Mouse (Mus musculus) layer of hippocampus, postnatal 14 days (tissue): ENCODE measurements around the gene Prr14. TPM values are rescaled to one million over a fixed set of nuclear protein-coding genes. Genes with fewer than 3 reads are reported as not detected.
"Not testable (repeated sequence)": the region's sequence is repeated elsewhere in the genome, so short reads cannot be mapped to it uniquely, and the experiment has no call there.

ENCODE experiments used
- DNase-seq, 2 experiments: peaks; one replicate each; pipeline ENCODE4 v3.0.0; 2021 to 2022; ENCODE audit warnings: low spot score in 2 of 2, mixed read lengths in 1 of 2
- total RNA-seq, 2 experiments: library from RNA; stranded (reverse); gene quantifications; 2 replicates each; pipeline ENCODE4 v1.2.3; 2021

Gene Prr14
- total RNA-seq, 2 experiments from 2014 or later = 29.4 to 31.3 TPM

DNA sequence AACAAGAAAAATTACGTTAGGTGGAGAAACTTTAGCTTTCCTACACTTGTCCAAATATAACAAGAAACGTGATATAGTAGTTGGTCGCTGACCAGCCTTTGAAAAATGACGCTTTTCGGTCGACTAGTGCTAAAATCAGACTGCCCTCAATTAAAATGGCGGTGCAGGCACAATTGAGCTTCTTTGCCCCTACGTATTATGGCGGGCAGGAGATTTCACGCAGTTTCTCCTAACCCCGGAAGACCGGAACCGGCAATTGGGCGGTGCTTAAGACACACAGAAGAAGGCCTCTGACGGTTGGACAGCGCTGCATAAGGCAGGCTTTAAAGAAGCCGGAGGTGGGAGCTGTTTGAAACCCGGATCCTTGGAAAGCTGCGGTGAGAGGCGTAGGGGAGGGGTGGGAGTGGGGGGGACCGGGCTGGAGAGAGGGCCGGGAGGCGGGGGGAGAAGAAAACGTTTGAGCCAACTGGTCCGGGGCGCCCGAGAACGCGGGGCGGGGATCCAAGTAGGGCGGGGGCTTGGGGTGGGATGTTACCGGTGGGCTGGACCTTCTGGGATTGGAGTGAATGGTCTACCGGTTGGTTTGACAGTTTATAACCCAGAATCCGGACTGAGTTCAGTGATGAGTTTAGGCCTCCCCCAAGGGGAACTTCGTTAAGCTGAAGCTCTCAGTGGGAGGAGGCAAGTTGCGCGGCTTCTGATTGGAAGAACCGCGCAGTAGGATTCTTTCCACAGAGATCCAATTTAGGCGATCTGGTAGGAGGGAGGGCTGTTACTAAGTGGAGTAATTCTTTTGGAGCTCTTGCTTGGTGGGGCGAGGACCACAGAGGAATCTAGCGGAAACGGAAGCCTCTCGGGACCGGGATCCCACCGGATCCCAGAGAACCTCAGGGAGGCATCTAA, 11.6 kb downstream of the Prr14 start:
- DNase-seq = peak; percentile 90 to 97

DNA sequence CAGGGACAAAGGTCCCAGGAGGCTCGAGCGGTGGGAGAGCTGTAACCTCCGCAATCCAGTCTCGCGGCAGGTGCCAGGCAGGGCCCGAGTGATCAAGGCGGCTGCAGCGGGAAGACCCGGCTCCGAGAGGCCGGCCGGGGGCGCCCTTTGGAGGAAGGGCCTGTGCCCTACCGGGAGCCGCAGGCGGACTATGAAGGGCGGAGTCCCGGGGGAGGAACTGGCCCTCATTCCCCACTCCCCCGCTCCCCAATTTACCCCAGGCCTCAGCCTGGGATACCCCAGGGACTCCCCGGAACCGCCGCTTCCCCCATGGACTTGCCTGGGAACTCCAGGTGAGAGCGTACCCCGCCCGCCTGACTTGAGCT, 12.2 kb downstream of the Prr14 start:
- no peak for DNase-seq

DNA sequence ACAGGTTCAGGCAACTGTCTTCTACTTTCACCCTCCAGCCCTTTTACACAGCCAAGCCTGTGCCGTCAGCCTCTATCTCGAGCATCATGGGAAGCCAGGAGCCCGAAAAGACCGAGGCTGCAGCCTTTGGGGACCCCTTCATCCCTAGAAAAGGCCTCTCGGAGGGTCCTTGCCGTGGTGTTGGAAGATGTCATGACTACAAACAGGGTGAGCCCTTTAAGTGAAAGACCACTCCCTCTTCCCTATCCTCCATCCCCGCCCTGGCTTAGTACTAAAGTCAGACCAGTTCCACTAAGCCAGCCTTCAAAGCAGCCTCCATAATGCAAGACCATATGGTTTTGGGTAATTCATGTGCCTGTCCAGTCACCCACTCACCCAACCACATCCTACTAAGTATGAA, 12.6 kb downstream of the Prr14 start:
- peak in 1 of 2 experiments; percentile 25 for DNase-seq

DNA sequence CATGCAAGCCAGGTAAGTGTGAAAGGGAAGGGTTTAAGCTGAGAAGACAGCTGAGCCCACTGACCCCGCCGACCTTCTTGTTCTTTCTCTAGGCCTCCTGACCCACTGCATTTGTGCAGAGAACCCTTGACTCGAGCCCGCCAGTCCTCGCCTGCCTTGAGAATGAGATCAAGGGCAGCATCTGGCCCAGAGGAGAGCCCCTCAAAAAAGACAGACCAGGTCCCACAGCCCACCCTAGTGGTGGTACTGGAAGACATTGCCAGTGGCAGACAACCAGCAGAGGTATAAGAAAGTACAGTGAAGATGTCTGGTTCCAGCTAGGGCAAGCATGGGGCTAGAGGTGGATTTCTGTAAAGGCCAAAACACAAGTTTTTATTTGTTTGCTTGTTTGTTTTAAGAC, 14.3 kb downstream of the Prr14 start:
- no peak for DNase-seq

DNA sequence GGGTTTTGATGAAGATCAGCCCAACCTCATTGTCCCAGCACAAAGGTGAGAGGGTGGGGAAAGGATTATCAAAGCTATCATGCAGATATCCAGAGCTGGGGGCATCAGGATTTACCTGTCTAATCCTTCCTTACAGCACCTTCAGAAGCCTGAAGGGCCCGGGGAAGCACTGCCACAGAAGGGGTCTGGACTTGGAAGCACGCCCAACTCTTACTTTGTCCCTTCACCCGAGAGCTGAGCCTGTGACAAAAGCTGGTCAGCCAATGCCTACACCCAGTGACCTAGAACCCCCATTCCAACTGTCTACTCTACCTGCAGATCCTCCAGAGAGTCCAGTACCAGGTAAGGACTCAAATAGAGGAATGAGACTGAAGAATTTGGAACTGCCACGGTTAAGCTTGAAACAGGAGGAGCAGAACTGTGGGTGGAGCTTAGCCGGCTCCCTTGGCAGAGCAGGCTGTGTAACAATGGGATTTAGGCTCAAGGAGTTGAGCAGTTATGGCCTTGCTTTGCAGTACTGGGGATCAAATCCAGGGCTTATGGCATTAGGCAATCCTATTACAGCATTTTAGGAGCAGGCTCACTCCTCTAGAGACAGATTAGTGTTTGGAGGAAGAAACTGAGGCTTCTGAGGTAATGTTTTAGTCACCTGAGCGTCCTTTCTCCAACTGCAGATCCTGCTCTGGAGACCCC, 15.1 kb downstream of the Prr14 start:
- DNase-seq = no peak

DNA sequence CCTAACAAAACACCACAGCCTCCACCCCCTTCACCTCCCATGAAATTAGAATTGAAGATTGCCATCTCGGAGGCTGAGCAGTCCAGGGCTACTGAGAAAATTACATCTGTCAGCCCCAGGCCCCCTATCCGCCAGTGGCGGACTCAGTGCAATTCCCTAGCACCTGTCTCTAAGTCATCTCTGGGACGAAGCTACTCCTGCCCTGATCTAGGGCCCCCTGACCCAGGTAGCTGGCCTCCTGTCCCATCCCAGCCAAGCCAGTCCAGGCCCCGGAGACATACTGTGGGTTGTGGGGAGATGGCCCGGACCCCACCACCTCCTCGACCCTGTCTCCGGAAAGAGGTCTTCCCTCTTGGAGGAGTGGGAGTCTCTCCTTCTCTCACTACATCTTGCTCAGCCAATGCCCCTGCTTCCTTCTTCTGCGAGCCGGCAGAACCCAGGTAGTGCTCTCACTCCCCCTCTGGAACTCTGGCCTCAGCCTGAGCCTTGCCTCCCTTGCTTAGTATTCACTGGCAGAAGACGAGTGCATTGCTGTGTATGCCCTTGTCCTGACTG, 15.9 kb downstream of the Prr14 start:
- DNase-seq = no peak

DNA sequence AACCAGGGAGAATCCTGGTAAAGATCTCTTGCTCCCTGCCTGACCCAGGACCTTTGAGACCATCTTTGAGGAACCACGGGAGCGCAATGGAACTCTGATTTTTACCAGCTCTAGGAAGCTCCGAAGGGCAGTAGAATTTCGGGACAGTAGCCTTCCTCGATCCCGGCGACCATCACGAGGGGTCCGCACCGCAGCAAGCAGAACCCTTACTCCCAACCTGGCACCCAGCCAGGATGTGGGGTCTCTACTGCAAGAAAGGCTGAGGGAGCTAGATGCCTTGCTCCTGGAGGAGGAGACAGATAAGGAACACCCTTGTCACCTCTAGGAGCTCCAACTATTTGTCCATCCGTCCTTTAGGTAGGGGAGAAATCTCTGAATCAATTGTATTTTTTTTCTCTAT, 16.9 kb downstream of the Prr14 start:
- DNase-seq = peak in 1 of 2 experiments; percentile 22

DNA sequence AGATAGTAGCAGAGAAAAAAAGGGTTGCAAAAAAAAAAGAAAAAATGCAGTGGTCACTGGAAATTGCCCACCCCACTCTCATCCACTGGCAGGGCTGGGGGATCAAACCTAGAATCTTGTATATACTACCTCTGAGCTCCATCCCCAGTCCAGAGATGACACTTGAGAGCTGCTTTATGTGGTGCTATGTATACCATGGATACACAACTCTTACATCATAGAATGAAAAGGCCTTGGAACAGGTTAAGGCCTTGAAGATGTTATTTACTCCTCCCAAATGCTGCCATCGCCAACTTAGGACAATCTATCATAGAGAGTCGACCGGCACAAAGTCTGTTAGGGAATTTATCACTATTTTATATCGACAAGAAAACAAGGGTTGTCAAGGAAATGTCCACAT, 17.4 kb downstream of the Prr14 start:
- no peak for DNase-seq

DNA sequence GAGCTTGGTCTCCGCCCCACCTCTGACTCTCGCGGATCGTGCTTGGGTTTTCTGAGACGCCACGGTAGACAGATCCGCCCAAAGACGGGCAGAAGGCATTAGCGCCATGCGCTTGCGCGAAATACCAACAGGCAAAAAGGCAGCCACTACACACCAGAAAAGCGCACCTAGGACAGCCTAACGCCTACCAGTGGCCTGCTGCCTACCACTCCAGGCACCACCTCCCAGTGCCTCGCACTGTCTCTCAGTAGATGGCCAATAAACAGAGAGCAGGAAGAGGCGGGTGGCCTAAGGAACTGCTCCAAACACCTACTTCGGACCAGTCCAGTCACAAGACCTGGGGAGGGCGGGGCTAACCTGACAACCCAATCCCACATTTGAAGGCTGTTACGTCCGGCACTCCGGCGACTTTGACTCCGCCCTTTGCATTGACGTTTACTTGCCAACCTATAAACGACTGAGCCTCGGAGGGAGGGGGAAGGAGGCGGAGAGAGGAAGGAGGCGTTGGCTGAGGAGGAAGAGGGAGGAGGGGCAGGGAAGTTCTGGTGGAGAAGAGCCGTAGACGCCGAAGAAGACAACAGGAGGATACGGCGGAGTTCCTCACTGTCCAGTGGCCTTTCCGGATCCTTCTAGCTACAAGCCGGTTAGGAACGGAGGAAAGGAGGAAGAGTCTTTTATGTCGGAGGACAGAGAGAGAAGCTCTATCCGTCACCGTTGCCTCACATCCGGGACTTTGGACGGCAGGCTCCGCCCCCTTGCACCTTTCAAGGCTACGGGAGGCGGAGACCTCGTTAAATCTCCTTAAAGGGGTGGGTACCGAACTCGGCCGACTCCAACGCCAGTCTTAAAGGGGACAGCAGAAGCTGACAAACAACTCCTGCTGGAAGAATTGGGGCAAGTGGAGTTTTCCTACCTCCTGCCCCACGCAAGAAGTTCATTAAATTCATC, 18.6 kb downstream of the Prr14 start:
- DNase-seq = peak; percentile 99 to 100

DNA sequence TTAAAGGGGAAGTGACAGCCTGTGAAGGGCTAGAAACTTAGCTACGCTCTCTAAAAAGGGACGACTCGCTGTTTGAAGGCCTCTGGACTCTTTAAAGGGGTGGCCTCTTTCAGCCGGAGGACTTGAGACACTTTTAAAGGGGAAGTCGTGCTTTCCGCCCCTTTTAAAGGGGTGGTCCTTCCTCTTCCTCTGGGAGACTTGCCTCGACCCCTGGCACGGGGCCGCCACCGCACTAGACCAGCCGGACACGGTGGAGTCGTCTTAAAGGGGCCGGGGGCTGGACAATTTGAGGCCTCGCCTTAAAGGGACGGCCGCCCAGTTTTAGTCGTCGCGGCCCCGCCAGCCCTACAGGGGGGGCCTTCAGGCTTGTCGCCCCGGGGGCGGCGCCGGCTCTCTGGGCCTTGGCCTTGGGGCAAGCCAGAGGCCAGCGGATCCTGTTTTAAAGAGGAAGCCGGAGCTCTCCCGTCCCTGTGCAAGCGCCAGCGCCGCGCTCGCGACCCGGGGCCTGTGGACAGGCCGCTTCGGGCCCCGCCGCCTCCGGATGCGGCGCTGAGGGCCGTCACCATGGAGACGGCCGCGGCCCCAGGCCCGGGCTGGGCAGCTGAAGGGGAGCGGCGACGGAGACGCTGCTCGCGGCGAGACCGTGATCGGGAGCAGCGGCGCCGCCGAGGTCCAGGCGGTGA, 19.4 kb downstream of the Prr14 start, which contains the start of gene Fbrs:
Fbrs (plus strand) TSS at position 565 of the 683 bp plus-strand sequence.
- DNase-seq = peak; percentile 97 to 98

DNA sequence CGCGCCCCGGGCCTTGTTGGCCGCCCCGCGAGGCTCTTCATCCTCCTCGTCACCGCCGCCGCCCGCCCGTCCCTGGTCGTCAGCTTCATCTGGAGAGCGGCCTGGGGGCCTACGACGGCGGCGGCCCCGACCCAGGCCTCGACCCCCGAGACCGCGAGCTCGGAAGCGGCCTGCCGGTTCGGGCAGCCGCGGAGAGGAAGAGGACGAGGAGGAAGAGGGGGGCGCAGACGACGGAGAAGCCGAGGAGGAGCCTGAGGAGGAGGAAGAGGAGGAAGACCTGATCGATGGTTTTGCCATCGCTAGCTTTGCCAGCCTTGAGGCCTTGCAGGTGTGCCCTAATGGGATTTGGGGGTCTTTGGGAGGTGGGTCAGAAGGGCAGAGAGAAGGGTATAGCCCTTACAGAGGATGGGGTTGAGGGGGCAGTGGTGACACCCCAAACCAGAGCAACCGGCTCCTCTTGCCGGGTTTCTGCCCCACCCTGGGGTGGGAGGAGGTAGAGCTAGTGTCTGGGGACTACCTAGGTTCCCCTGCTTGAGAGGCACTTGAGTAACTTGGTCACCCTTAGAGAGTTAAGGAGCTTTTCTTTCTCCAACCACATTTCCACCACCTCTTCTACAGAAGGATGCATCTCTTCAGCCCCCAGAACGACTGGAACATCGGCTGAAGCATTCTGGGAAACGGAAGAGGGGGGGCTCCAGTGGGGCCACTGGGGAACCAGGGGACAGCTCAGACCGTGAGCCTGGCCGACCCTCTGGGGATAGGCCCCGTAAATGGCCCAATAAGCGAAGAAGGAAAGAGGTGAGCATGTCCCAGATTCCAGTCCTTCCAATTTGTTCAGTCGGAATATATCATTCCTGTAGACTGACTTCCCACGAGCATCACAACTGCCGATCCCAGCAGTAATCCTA, 20.2 kb downstream of the Prr14 start:
- peak in 1 of 2 experiments; percentile 29 for DNase-seq

DNA sequence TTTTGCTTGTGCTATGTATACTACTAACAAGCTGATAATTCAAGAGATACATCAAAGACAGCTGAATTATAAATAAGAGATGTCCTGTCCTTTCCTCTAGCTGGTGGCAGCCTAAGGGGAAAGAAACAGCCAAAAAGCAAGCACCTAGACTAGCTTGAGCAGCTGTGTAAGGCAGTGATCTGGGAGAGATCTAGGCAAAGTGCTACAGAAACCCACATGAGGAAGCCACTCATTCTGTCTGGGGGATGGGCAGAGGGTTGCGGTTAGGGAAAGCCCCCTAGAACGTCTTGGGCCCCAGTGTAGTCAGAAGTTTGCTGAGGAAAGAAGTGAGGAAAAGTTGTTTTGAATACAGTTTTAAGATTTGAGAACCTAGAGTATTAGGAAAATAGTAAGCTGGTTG, 20.9 kb downstream of the Prr14 start:
- no peak for DNase-seq

DNA sequence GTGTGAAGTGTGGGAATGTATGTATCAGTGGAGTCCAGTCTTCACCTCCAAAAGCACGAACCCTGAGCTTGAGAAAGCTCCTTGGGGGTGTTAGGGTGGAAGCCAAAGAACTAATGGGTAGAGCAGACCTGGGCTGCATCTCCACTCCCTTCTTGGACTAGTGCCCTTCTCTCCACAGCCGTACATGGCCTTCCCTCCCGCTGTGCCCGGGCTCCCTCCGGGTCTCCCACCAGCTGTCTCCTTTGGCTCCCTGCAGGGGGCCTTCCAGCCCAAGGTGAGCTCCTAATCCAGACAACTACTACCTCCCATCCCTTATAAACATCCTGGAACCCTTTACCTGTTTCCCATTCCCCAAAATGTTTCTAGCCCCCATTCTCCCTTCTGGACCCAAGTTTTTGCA, 26.0 kb downstream of the Prr14 start:
- DNase-seq = no peak

DNA sequence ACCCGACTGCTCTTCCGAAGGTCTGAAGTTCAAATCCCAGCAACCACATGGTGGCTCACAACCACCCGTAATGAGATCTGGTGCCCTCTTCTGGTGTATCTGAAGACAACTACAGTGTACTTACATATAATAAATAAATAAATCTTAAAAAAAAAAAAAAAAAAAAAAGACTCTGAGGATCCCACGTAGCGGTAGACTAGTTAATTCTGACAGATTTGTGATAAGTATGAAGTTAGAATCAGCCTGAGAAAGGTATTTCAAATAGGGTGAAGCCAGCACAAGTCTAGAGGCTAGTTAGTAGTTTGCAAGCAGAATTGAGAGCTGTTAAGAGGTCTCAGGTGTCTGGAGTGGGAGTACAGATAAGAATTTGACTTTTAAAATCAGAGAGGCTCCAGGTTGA, 29.0 kb downstream of the Prr14 start:
- not testable (repeated sequence) for DNase-seq

DNA sequence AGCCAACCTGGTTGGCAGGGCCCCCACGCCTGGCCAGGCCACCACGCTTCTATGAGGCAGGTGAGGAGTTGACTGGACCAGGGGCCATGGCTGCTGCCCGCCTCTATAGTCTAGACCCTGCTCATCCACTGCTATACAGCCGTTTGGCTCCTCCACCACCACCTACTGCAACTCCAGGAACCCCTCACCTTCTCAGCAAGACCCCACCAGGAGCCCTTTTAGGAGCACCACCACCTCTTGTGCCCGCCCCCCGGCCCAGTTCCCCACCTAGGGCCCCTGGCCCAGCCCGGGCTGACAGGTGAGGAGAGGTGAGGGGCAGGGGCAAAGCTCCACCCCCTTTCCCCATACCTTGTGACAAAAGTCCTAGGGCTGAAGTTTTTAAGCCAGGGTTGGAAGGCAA, 30.6 kb downstream of the Prr14 start:
- no peak for DNase-seq

DNA sequence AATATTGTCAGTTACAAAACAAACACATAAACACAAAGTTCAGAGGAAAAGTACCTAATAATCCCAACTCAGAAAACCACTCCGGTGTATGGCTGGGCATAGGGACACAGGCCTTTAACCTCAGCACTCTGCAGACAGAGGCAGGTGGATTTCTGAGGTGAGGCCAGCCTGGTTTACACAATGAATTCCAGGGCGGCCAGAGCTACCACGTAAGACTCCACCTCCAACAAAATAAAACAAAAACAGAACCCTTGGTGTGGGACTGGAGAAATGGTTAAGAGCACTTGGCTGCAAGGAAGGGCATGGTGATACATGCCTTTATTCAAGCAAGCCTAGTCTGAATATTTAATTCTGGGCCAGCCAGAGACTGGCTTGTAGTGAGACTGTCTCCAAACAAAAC, 32.4 kb downstream of the Prr14 start:
- no peak for DNase-seq

DNA sequence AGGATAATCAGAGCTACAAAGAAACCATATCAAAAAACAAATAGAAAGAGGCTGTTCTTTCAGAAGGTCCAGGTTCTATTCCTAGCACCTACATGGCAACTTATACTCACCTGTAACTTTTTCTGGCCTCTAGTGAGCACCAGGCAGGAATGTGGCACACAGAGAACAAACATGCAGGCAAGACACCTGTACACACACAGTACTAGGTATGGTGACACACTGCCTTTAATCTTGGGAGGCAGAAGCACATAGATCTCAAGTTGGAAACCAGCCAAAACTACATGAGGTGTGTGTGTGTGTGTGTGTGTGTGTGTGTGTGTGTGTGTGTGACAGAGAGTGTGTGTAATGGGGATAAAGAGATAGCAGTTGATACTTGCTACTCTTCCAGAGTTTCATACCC, 35.2 kb downstream of the Prr14 start:
- no peak for DNase-seq

DNA sequence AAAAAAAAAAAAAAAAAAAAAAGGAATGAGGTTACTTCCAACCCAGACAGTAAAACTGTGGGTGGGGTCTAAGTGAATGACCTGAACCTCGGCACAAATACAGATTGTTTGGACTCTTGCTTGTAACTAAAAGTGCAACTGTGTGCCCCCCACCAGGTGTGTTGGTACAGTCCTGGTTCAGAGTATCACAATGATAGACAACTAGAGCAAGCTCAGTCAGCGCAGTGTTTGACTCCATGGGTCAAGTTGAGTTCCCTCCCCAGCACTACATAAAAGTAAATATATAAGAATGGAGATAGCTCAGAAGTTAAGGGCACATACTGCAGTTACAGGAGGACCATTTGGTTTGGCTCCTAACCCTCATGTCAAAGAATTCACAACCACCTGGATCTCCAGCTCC, 38.0 kb downstream of the Prr14 start:
- DNase-seq = no peak

DNA sequence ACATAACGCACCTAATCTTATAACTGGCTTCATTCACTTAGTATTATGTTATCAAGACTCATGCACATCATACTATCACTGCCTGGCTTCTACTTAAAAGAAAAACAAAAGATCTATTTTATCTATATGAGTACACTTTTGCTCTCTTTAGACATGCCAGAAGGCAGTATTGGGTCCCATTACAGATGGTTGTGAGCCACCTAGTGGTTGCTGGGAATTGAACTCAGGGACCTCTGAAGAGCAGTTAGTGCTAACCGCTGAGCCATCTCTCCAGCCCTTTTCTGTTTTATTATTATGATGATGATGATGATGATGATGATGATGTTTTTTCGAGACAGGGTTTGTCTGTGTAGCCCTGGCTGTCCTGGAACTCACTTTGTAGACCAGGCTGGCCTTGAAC, 39.0 kb downstream of the Prr14 start:
- DNase-seq = peak in 1 of 2 experiments; percentile 23
